Mouse (Mus musculus) natural killer cell, adult 2 months (primary cell): ENCODE data around the gene Sac3d1.
A peak's percentile ranks its signal among the peaks of the same experiment; 100 is the strongest.
"Not testable (repeated sequence)": the region's sequence is repeated elsewhere in the genome, so short reads cannot be mapped to it uniquely, and the experiment has no call there.

ENCODE experiments used
- DNase-seq, 2 experiments: peaks; one replicate each; pipeline ENCODE4 v3.0.0; 2022; ENCODE audit warnings: low spot score in 2 of 2

Gene Sac3d1

GRCm38 (mm10) chr19:6117986-6118676, at the start of gene Sac3d1:
Gene Sac3d1, minus strand, starts transcription at chr19:6118650.
- DNase-seq = peak; percentile 84 to 85

GRCm38 (mm10) chr19:6166750-6167149, 48.3 kb upstream of the Sac3d1 start:
- no peak for DNase-seq

DNA sequence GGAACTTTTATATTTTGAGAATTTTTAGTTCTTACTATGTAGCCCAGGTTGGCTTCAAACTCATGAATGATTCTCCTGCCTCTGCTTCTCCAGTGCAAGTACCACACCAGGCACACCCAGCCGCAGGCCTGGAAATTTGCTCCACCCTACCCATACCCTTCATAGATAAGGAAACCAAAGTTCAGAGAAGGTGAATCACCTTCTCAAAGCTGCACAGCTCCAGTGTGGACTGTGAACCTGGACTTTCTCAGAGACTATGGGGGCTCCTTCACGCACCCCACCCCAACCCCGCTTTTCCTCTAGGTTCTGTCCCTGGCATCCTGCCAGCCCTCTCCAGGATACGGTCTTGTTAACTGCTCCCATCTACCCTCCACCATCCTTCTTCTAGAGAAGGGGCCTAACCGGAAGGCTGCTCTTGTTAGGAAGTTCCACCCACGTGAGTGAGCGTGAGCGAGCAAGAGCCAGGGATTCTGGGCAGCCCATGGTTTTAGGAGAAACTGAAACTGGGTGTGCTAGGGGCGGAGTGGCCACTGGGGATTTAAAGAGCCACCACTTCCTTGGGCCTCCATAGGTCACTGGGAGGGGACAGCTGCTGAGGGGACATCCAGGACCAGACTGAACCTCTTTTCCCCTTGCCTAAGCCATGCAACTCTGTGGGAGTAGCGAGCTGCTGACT, 45.6 kb upstream of the Sac3d1 start:
- no peak for DNase-seq

DNA sequence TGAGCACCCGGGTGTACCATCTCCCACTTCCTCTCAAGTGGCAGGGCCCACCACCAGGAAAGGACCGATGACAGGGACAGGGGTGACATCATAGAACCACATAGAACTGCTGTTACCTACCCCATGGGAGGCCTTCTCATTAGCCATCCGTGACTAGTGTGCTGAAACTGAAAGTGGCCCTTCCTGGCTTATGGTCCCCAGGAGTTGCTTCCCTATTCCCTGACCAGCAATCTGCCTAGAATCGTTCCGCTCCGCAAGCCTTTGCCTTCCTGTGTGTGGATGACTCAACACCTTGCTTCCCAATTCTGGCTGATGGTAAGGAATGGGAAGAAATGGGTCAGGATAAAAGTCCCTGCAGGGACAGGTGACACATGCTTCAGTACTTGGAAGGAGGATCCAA, 38.8 kb upstream of the Sac3d1 start:
- peak in 1 of 2 experiments; percentile 19 for DNase-seq

- no peak for DNase-seq
Measured at GRCm38 (mm10) chr19:6156372-6156771, 37.9 kb upstream of the Sac3d1 start.

DNA sequence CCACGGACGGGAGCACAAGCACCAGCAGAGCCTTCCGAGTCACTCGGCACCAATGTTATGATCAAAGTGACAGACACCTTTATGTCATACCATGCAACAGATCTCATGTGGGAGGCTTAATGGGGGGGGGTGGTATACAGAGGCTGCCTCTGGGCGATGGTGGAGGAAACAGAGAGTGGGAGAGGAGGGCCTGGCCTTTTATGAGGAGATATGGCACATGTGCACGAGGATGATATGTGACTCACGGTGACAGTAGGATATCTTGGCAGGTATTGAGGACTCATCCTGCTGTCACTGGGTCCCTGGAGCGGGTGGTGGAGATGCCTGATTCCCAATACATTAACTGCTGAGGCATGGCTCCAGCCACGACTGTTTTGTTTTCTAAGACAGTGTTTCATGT, 36.7 kb upstream of the Sac3d1 start:
- DNase-seq = no peak

- DNase-seq = no peak
Measured at GRCm38 (mm10) chr19:6144842-6145241, 26.4 kb upstream of the Sac3d1 start.

DNA sequence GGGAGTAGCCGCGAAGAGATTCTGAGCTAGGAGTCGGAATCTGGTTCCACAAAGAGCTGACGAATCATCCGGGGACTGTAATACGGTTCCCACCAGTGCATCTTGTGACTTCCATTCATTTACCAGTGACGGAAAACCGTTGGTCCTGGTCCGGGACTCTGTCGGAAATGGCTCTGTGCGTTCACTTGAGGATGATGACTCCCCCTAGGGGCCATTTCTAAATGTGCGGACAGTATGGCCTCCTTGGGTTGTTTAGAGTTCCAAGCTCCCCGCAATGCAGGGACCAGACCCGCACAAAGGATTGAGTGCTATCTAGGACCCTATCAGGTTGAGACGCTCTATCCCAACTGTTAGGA, 22.9 kb upstream of the Sac3d1 start, which contains the start of gene Arl2:
Arl2 (minus strand) TSS at position 155 of the 356 bp plus-strand sequence.
- peak; percentile 74 to 83 for DNase-seq

- peak; percentile 91 to 94 for DNase-seq
Measured at GRCm38 (mm10) chr19:6140678-6141393, 22.4 kb upstream of the Sac3d1 start, which contains the start of gene Batf2. Gene Batf2, plus strand, starts transcription at chr19:6140983.

- DNase-seq = no peak
Measured at GRCm38 (mm10) chr19:6140374-6140677, 21.9 kb upstream of the Sac3d1 start.

- no peak for DNase-seq
Measured at GRCm38 (mm10) chr19:6139701-6140100, 21.3 kb upstream of the Sac3d1 start.

GRCm38 (mm10) chr19:6136397-6136796, 17.9 kb upstream of the Sac3d1 start:
- no peak for DNase-seq

- DNase-seq = not testable (repeated sequence)
Measured at GRCm38 (mm10) chr19:6133197-6133596, 14.7 kb upstream of the Sac3d1 start.

DNA sequence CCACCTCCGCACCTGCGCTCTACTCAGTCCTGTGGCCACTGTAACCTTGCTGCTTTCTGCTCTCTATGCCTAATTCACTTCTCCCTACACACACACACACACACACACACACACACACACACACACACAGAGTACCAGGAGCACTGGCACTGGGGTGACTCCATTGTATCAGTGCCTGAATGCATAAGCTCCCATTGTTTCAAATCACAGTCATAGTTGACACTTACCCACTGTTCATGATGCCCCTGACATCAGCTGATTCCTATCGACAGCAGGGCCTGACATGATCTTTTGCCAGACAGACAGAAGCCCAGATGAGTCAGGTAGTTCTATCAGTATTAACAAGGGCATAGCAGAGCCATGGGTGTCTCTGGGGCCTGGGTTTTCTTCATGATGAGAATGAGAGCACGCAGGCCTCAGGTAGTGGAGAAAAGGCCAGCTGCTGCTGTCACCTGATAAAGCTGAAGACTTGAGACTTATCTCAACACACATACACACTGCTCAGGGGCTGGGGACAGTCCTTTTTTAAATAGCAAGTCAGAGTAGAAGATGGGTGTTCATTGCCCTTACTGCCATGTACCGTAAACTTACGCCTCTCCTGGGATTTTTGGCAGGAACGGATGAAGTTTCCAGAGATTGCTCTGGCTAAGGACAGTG, 13.8 kb upstream of the Sac3d1 start:
- DNase-seq = no peak

GRCm38 (mm10) chr19:6130414-6131128, 12.1 kb upstream of the Sac3d1 start:
- DNase-seq = not testable (repeated sequence)

DNA sequence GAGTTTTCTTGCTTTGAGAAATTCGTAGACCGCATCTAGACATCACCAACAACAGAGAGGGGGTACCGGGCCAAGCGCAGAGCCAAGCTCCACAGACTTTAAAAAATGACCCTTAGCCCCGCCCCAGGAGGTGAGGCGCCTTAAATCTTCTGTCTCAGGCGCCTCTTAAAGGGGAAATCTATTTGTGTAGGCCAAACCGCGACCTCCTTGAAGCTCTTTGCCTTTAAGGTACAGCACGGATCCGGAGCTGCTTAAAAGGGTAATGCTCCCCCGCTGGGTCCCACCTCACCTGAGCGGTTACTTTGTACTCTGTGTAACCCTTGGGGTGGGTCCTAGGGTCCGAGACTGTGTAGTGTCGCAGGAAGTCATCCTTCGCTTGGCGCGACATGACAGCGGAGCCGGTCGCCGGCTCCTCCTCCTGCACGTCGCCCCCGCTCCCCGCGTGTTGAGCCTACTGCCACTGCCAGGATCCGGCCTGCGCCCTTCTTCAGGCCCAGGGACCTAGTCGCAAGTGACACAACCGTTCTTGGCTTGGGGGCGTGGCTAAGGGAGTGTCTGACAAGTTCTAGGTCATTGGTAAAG, 9.4 kb upstream of the Sac3d1 start, which contains the start of gene Snx15:
Snx15 (minus strand) TSS at position 545 of the 582 bp plus-strand sequence.
- DNase-seq = peak; percentile 95 to 97

DNA sequence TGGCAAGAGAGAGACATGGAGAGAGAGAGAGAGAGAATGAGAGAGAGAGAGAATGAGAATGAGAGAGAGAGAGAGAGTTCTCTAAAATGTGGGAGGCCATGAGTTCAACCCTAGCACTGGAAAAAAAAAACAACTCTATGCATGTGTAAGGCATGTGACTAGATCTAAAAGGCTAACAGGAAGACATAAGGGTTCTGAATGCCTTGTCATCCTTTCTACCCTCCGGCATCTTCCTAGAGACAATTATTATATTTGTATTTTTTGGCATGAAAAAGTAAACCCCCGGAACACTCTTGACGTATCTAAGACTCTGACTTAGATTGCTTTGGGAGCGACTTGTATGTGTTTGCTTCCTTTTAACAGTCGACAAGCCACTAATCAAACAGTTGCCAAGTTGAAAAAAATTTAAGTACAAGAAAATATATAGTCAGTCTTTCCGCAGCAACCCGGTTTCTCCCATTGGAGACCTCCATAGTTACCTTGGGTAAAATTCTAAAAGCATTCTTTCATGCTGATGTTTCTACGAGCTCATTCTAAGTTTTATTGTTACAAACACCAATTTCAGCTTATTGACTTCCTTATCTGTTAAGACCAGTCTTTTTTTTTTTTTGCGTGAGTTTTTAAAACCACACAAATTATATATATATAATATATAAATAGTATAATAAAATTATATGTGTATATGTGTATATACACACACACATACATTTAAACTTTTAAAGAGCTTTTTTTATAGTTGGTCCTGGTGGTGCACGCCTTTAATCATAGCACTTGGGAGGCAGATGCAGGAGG, 8.5 kb upstream of the Sac3d1 start:
- DNase-seq = no peak

GRCm38 (mm10) chr19:6126289-6126688, 7.8 kb upstream of the Sac3d1 start:
- peak; percentile 54 to 64 for DNase-seq

DNA sequence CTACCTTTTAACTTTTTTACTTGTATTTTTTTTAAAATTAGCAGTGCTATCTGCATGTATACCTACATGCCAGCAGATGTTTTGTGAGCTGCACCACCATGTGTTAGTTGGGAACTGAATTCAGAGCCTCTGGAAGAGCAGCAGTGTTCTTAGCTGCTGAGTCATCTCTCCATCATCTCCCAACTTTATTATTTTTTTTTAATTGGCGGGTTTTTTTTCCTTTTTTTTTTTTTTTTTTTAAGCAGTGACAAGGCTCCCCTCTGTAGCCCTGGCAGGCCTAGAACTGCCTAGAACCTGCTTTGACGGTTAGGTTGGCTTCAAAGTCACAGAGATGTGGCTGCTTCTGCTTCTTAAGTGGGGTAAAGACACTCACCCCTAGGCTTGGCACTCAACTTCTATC, 6.4 kb upstream of the Sac3d1 start:
- DNase-seq = no peak

DNA sequence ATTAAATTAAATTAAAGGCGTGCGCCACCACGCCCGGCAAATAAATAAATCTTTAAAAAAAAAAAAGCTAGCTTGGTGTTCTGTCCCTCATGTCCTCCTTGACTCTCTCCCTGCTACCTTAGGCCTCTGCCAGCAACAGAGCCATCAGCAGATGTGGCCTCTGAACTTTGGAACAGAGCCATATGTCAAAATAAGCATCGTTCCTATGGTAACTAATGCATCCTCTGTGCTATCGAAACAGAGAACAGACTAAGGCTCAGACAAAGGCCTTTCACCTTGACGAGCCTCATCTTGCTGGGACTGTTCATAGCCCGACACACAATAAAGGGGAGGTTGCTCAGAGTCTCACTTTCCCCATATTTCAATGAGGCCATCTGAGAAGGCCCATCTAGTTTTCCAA, 4.9 kb upstream of the Sac3d1 start:
- DNase-seq = no peak
